Mouse (Mus musculus) kidney, embryonic 14.5 days (tissue): ENCODE results near the gene Olfm1. TPM values are rescaled to one million over a fixed set of nuclear protein-coding genes. Genes with fewer than 3 reads are reported as not detected.

ENCODE experiments used
- ATAC-seq: fragments of 200-750 bp; cut with Nextera tagmentation; 2 replicates; pipeline ENCODE4 v1.8.0; 2017; ENCODE audit warnings: moderate number of reproducible peaks, mild to moderate bottlenecking, moderate TSS enrichment, moderate library complexity; ENCODE audit not compliant: low FRiP score, low TSS enrichment
- H3K27ac ChIP-seq: fragments of 300-500 bp; sonication (generic); 2 replicates; pipeline ENCODE4 v1.5.1; 2014; ENCODE audit warnings: low read depth, mild to moderate bottlenecking, low read length, moderate library complexity, mixed read lengths
- H3K27me3 ChIP-seq: fragments of 300-500 bp; sonication (generic); 2 replicates; pipeline ENCODE4 v1.6.1; 2014; ENCODE audit warnings: mild to moderate bottlenecking, low read length; ENCODE audit not compliant: control insufficient read depth, insufficient read depth
- H3K36me3 ChIP-seq: fragments of 300-500 bp; sonication (generic); 2 replicates; pipeline ENCODE4 v1.6.1; 2014; ENCODE audit warnings: low read length, mixed read lengths; ENCODE audit not compliant: control insufficient read depth, insufficient read depth
- H3K4me1 ChIP-seq: fragments of 300-500 bp; sonication (generic); 2 replicates; pipeline ENCODE4 v1.6.1; 2014; ENCODE audit warnings: low read length, mixed read lengths; ENCODE audit not compliant: control insufficient read depth, insufficient read depth
- H3K4me2 ChIP-seq: fragments of 300-500 bp; sonication (generic); replicated peaks from 2 replicates; pipeline ENCODE4 v1.6.1; 2014; ENCODE audit warnings: low read depth, mild to moderate bottlenecking, low read length
- H3K4me3 ChIP-seq: fragments of 300-500 bp; sonication (generic); 2 replicates; pipeline ENCODE4 v1.5.1; 2014; ENCODE audit warnings: mild to moderate bottlenecking, low read length
- H3K9ac ChIP-seq: fragments of 300-500 bp; sonication (generic); 2 replicates; pipeline ENCODE4 v1.6.1; 2014; ENCODE audit warnings: low read depth, mild to moderate bottlenecking, low read length, moderate library complexity
- H3K9me3 ChIP-seq: fragments of 300-500 bp; sonication (generic); 2 replicates; pipeline ENCODE4 v1.6.1; 2016; ENCODE audit warnings: low read length; ENCODE audit not compliant: control insufficient read depth
- WGBS: fragments of 180-500 bp; shearing (Covaris S2); extraction: QIAGEN DNeasy Blood & Tissue Kit; methylation state at CpG from one replicate; pipeline ENCODE4 v1.1.7; 2014; 5-methylcytosine and 5-hydroxymethylcytosine counted together
- polyA plus RNA-seq: library from polyadenylated mRNA; unstranded; fragments of >200 nt; fragmentation: Nextera tagmentation; extraction: Ambion mirVana; gene quantifications from 2 replicates; pipeline ENCODE4 v1.2.1, GENCODE M21; 2014

The Olfm1 gene
- polyA plus RNA-seq, 1 experiment from 2014 or later = 16.2 TPM

DNA sequence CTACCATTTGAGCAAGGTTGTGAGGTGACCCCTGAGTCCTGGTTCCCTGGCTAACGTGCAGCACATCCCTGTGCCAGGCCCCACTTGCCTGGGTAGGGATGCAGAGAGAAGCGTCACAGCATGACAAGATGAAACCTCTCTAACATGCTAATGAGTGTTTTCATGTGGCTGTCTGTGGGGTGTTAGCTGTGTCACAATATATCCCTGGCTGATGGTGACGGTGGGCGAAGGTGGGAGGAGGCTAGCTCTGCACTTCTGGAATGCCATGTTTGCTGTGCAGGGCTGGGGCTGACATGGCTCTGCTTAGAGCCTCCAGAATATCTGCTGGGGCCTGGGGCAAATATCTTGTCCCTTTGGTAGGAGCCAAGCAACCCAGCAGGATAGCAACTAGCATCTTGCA is 59.8 kb downstream of the Olfm1 start:
- H3K27me3 ChIP-seq = no peaks in the 10 kb centered on the region
- H3K4me1 ChIP-seq = no peaks in the 10 kb centered on the region
- no peak overlapping the region for H3K9ac ChIP-seq
- H3K27ac ChIP-seq = no peak overlapping the region
- WGBS = 76% methylated on average over 4 of the region's 4 CpGs
- no peak overlapping the region for H3K4me3 ChIP-seq
- H3K4me2 ChIP-seq = no peak overlapping the region
- no peaks in the 10 kb centered on the region for H3K9me3 ChIP-seq
- H3K36me3 ChIP-seq = no peaks in the 10 kb centered on the region
- ATAC-seq = no peak

GRCm38 (mm10) chr2:28256029-28256428 is 63.2 kb downstream of the Olfm1 start:
- no peaks in the 10 kb centered on the region for H3K9me3 ChIP-seq
- no peak for ATAC-seq
- no peaks in the 10 kb centered on the region for H3K4me1 ChIP-seq
- no peak overlapping the region for H3K27ac ChIP-seq
- no peak overlapping the region for H3K4me2 ChIP-seq
- H3K27me3 ChIP-seq = no peaks in the 10 kb centered on the region
- no peak overlapping the region for H3K4me3 ChIP-seq
- WGBS = 88% methylated on average over 7 of the region's 7 CpGs
- H3K9ac ChIP-seq = no peak overlapping the region
- H3K36me3 ChIP-seq = no peaks in the 10 kb centered on the region

DNA sequence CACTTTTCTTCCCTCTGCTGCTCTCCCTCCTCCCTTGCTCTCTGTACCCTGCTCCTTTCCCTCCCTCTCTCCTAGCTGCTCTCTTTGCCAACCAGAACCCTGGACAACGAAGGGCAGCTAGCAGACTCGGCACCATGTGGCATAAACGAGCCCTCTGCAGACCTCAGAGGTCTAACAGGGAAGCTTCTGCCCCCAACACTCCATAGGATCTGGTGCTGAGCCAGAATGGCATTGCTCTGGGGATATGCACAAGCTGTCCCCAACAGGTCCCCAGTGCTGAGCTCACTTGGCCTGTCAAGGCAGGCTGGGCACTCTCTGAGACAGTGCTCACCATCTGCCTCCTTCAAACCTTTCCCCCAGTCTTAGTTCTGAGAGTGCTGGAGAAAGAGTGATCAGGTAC is 68.6 kb downstream of the Olfm1 start:
- H3K9me3 ChIP-seq = no peaks in the 10 kb centered on the region
- H3K4me1 ChIP-seq = no peaks in the 10 kb centered on the region
- 67% methylated on average over 3 of the region's 3 CpGs for WGBS
- H3K27ac ChIP-seq = no peak overlapping the region
- H3K36me3 ChIP-seq = no peaks in the 10 kb centered on the region
- H3K4me3 ChIP-seq = no peak overlapping the region
- H3K9ac ChIP-seq = no peak overlapping the region
- no peak for ATAC-seq
- no peak overlapping the region for H3K4me2 ChIP-seq
- no peaks in the 10 kb centered on the region for H3K27me3 ChIP-seq

DNA sequence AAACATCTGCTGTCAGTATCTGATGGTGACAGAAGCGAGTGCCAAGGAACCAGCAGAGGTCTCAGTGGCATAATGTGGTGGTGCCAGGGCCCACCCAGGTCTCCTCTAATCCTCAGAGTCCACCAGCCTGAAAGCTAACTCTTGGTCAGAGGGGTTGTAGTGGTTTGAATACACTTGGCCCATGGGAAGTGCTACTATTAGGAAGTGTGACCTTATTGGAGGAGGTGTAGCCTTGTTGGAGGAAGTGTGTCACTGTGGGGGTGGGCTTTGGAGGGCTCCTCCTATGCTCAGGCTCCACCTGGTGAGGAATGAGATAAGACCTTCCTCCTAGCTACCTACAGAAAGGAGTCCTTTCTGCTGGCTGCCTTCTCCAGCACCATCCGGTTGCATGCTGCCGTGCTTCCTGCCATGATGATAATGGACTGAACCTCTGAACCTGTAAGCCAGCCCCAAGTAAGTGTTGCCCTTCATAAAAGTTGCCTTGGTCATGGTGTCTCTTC is 75.0 kb downstream of the Olfm1 start:
- Histone ChIP-seq H3K4me2 (no peak overlapping the region), H3K9ac (no peak overlapping the region), H3K36me3 (no peaks in the 10 kb centered on the region), H3K4me1 (no peaks in the 10 kb centered on the region), H3K27me3 (no peaks in the 10 kb centered on the region), H3K4me3 (no peak overlapping the region), H3K27ac (no peak overlapping the region), H3K9me3 (no peaks in the 10 kb centered on the region)
- WGBS = 95% methylated on average over 3 of the region's 3 CpGs
- ATAC-seq = no peak

- Histone ChIP-seq H3K27ac (no peak overlapping the region), H3K27me3 (no peaks in the 10 kb centered on the region), H3K4me3 (no peak overlapping the region), H3K36me3 (no peaks in the 10 kb centered on the region), H3K9ac (no peak overlapping the region), H3K9me3 (no peaks in the 10 kb centered on the region), H3K4me2 (no peak overlapping the region), H3K4me1 (no peaks in the 10 kb centered on the region)
- ATAC-seq = 0 out of 2 replicates have a peak, but pooled peaks have one; percentile 39
- WGBS = 7% methylated on average over 4 of the region's 4 CpGs
Observed at GRCm38 (mm10) chr2:28270561-28270960, 77.8 kb downstream of the Olfm1 start.

DNA sequence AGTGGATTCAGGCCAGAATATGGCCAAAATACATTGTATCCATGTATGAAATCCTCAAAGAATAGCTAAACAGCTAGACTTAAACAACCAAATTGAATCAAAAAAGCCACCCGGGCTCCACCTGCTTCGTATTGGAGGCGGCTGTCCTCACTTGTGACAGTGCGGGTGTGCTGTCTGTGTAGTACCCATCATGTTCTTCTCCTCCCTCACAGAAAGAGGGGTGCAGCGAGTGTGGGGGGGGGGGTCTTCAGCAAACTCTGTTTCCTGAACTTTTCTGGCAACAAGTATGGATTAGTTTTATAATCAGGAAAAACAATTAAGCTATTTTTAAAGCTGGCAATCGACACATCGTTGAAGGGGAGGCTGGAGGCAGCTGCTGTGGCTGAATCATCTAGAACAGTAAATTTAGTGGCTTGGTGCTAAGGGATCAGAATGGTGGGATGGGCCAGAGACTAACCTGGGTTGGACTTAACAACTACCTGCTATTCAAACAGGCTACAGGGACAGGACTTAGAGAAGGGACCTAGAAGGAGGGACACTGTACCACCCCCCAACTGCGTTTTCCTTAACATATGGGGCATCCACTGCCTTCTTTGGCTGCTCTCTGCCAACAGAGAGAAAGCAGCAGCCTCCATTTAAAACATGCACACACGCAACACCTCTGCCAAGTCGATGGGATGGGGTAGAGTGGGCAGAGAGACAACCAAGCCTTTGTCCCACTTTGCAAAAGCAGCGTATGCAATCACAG is 79.6 kb downstream of the Olfm1 start:
- 74% methylated on average over 11 of the region's 11 CpGs for WGBS
- H3K4me1 ChIP-seq = no peaks in the 10 kb centered on the region
- no peak overlapping the region for H3K27ac ChIP-seq
- no peaks in the 10 kb centered on the region for H3K27me3 ChIP-seq
- no peak overlapping the region for H3K9ac ChIP-seq
- no peak overlapping the region for H3K4me3 ChIP-seq
- H3K9me3 ChIP-seq = no peaks in the 10 kb centered on the region
- no peak for ATAC-seq
- H3K36me3 ChIP-seq = no peaks in the 10 kb centered on the region
- no peak overlapping the region for H3K4me2 ChIP-seq

DNA sequence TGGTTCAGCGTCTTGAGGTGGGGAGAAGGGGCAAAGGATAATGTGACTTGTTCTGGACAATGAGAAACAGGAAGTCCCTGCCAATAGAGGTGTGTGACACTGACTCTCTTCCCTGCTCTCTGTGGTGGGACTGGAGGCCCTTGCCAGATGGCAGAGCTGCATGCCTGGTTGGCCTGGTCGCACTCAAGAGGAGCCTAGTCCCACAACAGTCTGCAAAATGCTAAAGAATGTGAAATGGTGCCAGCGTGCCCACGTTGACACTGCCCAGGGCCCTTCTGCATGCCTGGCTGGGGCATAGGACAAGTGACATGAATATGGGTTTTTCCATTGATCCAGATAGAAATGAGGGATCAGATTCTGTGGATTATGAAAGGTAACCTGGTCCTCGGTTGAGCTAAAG is 81.2 kb downstream of the Olfm1 start:
- no peak overlapping the region for H3K4me2 ChIP-seq
- H3K27ac ChIP-seq = no peak overlapping the region
- 0 out of 2 replicates have a peak, but pooled peaks cover 2% of the 10 kb centered on the region for H3K4me1 ChIP-seq
- WGBS = 88% methylated on average over 5 of the region's 5 CpGs
- H3K9ac ChIP-seq = no peak overlapping the region
- no peak overlapping the region for H3K4me3 ChIP-seq
- ATAC-seq = no peak
- no peaks in the 10 kb centered on the region for H3K9me3 ChIP-seq
- no peaks in the 10 kb centered on the region for H3K27me3 ChIP-seq
- H3K36me3 ChIP-seq = no peaks in the 10 kb centered on the region

GRCm38 (mm10) chr2:28275345-28275744 is 82.6 kb downstream of the Olfm1 start:
- H3K27me3 ChIP-seq = no peaks in the 10 kb centered on the region
- no peak overlapping the region for H3K4me2 ChIP-seq
- no peaks in the 10 kb centered on the region for H3K36me3 ChIP-seq
- H3K4me3 ChIP-seq = no peak overlapping the region
- WGBS = 87% methylated on average over 3 of the region's 3 CpGs
- no peaks in the 10 kb centered on the region for H3K9me3 ChIP-seq
- H3K27ac ChIP-seq = no peak overlapping the region
- ATAC-seq = no peak
- H3K9ac ChIP-seq = no peak overlapping the region
- H3K4me1 ChIP-seq = 0 out of 2 replicates have a peak, but pooled peaks cover 2% of the 10 kb centered on the region

DNA sequence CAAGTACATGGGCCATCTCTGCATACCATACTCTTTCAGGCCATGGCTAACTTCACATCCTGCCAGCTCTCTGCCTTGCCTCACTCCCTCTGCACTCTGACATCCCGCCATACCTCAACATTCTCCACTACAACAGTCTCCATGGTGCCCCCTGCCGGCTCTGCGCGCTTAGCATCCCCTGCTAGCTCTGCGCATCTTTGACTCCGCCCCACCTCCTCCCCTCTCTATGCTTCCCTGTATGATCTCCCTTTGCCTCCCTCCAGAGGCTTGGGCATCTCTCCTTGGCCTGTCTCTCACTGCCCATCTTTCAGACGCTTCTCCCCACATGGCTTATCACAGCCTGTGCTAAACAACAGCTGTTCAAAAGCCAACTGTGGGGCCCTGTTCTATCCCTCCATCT is 85.4 kb downstream of the Olfm1 start:
- ATAC-seq = peak; percentile 47; the same call in 1 of the 2 replicates

More for the DNA sequence above, 85.4 kb downstream of the Olfm1 start:
- no peak overlapping the region for H3K27ac ChIP-seq
- 0 out of 2 replicates have a peak, but pooled peaks cover 2% of the 10 kb centered on the region for H3K4me1 ChIP-seq
- H3K4me2 ChIP-seq = no peak overlapping the region
- H3K9me3 ChIP-seq = no peaks in the 10 kb centered on the region
- H3K9ac ChIP-seq = no peak overlapping the region
- no peak overlapping the region for H3K4me3 ChIP-seq
- H3K27me3 ChIP-seq = no peaks in the 10 kb centered on the region
- WGBS = 11% methylated on average over 7 of the region's 7 CpGs
- no peaks in the 10 kb centered on the region for H3K36me3 ChIP-seq
